Mouse (Mus musculus) heart, postnatal 0 days (tissue): ENCODE results near the gene Nup214.

Experiments used
- CTCF ChIP-seq: IDR thresholded peaks from 2 replicates; pipeline ENCODE4 v1.5.1; 2016; ENCODE audit warnings: antibody characterized with exemption, control low read depth, low read depth
- EP300 ChIP-seq: IDR thresholded peaks from 2 replicates; pipeline ENCODE4 v1.6.1; 2016; ENCODE audit warnings: antibody characterized with exemption, low read depth

DNA sequence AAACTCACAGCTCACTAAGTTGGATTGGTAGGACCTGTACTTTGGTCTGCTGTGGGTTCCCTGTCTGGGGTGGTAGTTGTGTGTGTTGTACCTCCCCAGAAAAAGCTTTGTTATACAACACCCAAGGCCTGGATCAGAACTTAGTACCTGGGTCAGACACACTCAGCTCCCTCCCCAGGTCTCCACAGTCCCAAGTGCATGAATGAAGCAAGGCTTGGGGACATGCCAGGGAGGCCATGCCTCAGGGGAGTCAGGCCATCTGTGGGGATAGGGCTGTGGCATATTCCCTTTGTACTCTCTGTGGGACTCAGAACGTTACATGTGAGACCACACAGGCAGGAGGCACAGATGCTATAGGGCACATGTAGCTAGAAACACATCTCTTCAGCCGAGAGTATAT, 115.9 kb downstream of the Nup214 start:
- TF ChIP-seq EP300 (no peak), CTCF (no peak)
